Mouse (Mus musculus): ENCODE data around the gene Bean1.

Gene Bean1

GRCm38 (mm10) chr8:104169461-104169860 is 781 bp upstream of the Bean1 start:
- in situ Hi-C loops (cut with MboI; ENCODE audit: low sequenced_read_pairs) = no loop called here

- in situ Hi-C loops (cut with MboI; ENCODE audit: low sequenced_read_pairs) = no loop called here
Measured at GRCm38 (mm10) chr8:104171050-104171620, 893 bp downstream of the Bean1 start.

- in situ Hi-C loops (cut with MboI; ENCODE audit: low sequenced_read_pairs) = no loop called here
Measured at GRCm38 (mm10) chr8:104172420-104172819, 2.2 kb downstream of the Bean1 start.

- in situ Hi-C loops (cut with MboI; ENCODE audit: low sequenced_read_pairs) = no loop called here
Measured at GRCm38 (mm10) chr8:104175848-104176527, 5.7 kb downstream of the Bean1 start.

GRCm38 (mm10) chr8:104177054-104177453 is 6.8 kb downstream of the Bean1 start:
- in situ Hi-C loops (cut with MboI; ENCODE audit: low sequenced_read_pairs) = no loop called here

GRCm38 (mm10) chr8:104184905-104185304 is 14.7 kb downstream of the Bean1 start:
- in situ Hi-C loops (cut with MboI; ENCODE audit: low sequenced_read_pairs) = no loop called here

GRCm38 (mm10) chr8:104186827-104187226 is 16.6 kb downstream of the Bean1 start:
- in situ Hi-C loops (cut with MboI; ENCODE audit: low sequenced_read_pairs) = no loop called here

- in situ Hi-C loops (cut with MboI; ENCODE audit: low sequenced_read_pairs) = no loop called here
Measured at GRCm38 (mm10) chr8:104187622-104188021, 17.4 kb downstream of the Bean1 start.

- in situ Hi-C loops (cut with MboI; ENCODE audit: low sequenced_read_pairs) = no loop called here
Measured at GRCm38 (mm10) chr8:104188459-104188858, 18.2 kb downstream of the Bean1 start.

- in situ Hi-C loops (cut with MboI; ENCODE audit: low sequenced_read_pairs) = no loop called here
Measured at GRCm38 (mm10) chr8:104190777-104191468, 20.7 kb downstream of the Bean1 start.

GRCm38 (mm10) chr8:104191496-104191895 is 21.3 kb downstream of the Bean1 start:
- in situ Hi-C loops (cut with MboI; ENCODE audit: low sequenced_read_pairs) = no loop called here

- in situ Hi-C loops (cut with MboI; ENCODE audit: low sequenced_read_pairs) = no loop called here
Measured at GRCm38 (mm10) chr8:104199802-104200201, 29.6 kb downstream of the Bean1 start.

GRCm38 (mm10) chr8:104201622-104202021 is 31.4 kb downstream of the Bean1 start:
- in situ Hi-C loops (cut with MboI; ENCODE audit: low sequenced_read_pairs) = no loop called here

GRCm38 (mm10) chr8:104202320-104202719 is 32.1 kb downstream of the Bean1 start:
- in situ Hi-C loops (cut with MboI; ENCODE audit: low sequenced_read_pairs) = no loop called here

GRCm38 (mm10) chr8:104205292-104205691 is 35.0 kb downstream of the Bean1 start:
- in situ Hi-C loops (cut with MboI; ENCODE audit: low sequenced_read_pairs) = no loop called here

GRCm38 (mm10) chr8:104217601-104218000 is 47.4 kb downstream of the Bean1 start:
- in situ Hi-C loops (cut with MboI; ENCODE audit: low sequenced_read_pairs) = loop anchor here (5.0 kb wide), 1 partner anchor 70 kb away; no protein-coding TSS in a partner anchor

GRCm38 (mm10) chr8:104219079-104219478 is 48.8 kb downstream of the Bean1 start:
- in situ Hi-C loops (cut with MboI; ENCODE audit: low sequenced_read_pairs) = loop anchor here (5.0 kb wide), 1 partner anchor 72 kb away; no protein-coding TSS in a partner anchor

- in situ Hi-C loops (cut with MboI; ENCODE audit: low sequenced_read_pairs) = loop anchor here (5.0 to 10.0 kb wide), 2 partner anchors 73 to 125 kb away; no protein-coding TSS in a partner anchor
Measured at GRCm38 (mm10) chr8:104219806-104220205, 49.6 kb downstream of the Bean1 start.

GRCm38 (mm10) chr8:104227048-104227447 is 56.8 kb downstream of the Bean1 start:
- in situ Hi-C loops (cut with MboI; ENCODE audit: low sequenced_read_pairs) = loop anchor here (10.0 kb wide), 1 partner anchor 132 kb away; no protein-coding TSS in a partner anchor

GRCm38 (mm10) chr8:104230377-104230776 is 60.1 kb downstream of the Bean1 start:
- in situ Hi-C loops (cut with MboI; ENCODE audit: low sequenced_read_pairs) = no loop called here

- in situ Hi-C loops (cut with MboI; ENCODE audit: low sequenced_read_pairs) = no loop called here
Measured at GRCm38 (mm10) chr8:104232039-104232438, 61.8 kb downstream of the Bean1 start.

- in situ Hi-C loops (cut with MboI; ENCODE audit: low sequenced_read_pairs) = no loop called here
Measured at GRCm38 (mm10) chr8:104232919-104233318, 62.7 kb downstream of the Bean1 start.
